Mouse (Mus musculus): ENCODE results near the gene Ccdc34. TPM values are rescaled to one million over a fixed set of nuclear protein-coding genes. Genes with fewer than 3 reads are reported as not detected.

Ccdc34 gene
- total and polyA plus RNA-seq, 3 experiments: 17.2 to 44.6 (median 22.4) TPM

GRCm38 (mm10) chr2:110037221-110037620 lies 19.6 kb downstream of the Ccdc34 start:
- Histone ChIP-seq H3K36me3 (replicated peaks in 1 of 2; ENCODE audit: control insufficient read depth in 1 of 2, insufficient read depth in 1 of 2, low read length in 1 of 2) (peaks cover 10 to 33% of the 10 kb centered on the region in 2 experiments), H3K27ac (ENCODE audit: insufficient read depth, low read depth) (no peak overlapping the region), H3K79me2 (replicated peaks; ENCODE audit: control insufficient read depth, extremely low read depth, insufficient read depth, poor library complexity, severe bottlenecking) (peaks cover 2% of the 10 kb centered on the region; the same call in 1 of the 2 replicates), H3K27me3 (replicated peaks) (no peaks in the 10 kb centered on the region), H3K4me3 (replicated peaks in 1 of 3; ENCODE audit: low read depth in 2 of 3, low read length in 2 of 3, poor library complexity in 1 of 3) (no peak overlapping the region), H3K4me1 (ENCODE audit: control insufficient read depth in 1 of 2, insufficient read depth in 2 of 2) (no peaks in the 10 kb centered on the region), H3K9ac (ENCODE audit: insufficient read depth, low read depth) (no peak overlapping the region), H3K4me2 (ENCODE audit: insufficient read depth, low read depth, poor library complexity, severe bottlenecking) (no peak overlapping the region), H3K9me3 (replicated peaks; ENCODE audit: low read length) (no peaks in the 10 kb centered on the region)
- DNase-seq (ENCODE audit: extremely low read depth): no peak
- TF ChIP-seq RCOR1 (conservative IDR thresholded peaks at IDR 0.05; ENCODE audit: low read depth, low read length) (no peak), CHD1 (IDR thresholded peaks at IDR 0.05; ENCODE audit: low read depth, low read length) (no peak), MEF2A (IDR thresholded peaks at IDR 0.05; ENCODE audit: borderline replicate concordance, low read depth, low read length) (no peak), UBTF (IDR thresholded peaks at IDR 0.05; ENCODE audit: low read depth, low read length) (no peak), JUND (conservative IDR thresholded peaks at IDR 0.05; ENCODE audit: low read depth, low read length) (no peak), USF1 (IDR thresholded peaks at IDR 0.05; ENCODE audit: low read depth, low read length) (no peak), USF2 (conservative IDR thresholded peaks at IDR 0.05; ENCODE audit: low read depth, low read length) (no peak), ETS1 (conservative IDR thresholded peaks at IDR 0.05; ENCODE audit: low read depth, low read length) (no peak), IRF4 (IDR thresholded peaks at IDR 0.05; ENCODE audit: low read depth, low read length) (no peak), PAX5 (IDR thresholded peaks at IDR 0.05; ENCODE audit: low read length) (no peak), ELF1 (IDR thresholded peaks at IDR 0.05; ENCODE audit: low read depth, low read length) (no peak), E2F4 (IDR thresholded peaks at IDR 0.05; ENCODE audit: insufficient replicate concordance, low read depth, low read length) (no peak), SMC3 (IDR thresholded peaks at IDR 0.05; ENCODE audit: low read depth, low read length) (no peak), EP300 (IDR thresholded peaks at IDR 0.05; ENCODE audit: low read length) (no peak), ZC3H11A (IDR thresholded peaks at IDR 0.05; ENCODE audit: low read depth, low read length) (no peak), JUN (IDR thresholded peaks at IDR 0.05; ENCODE audit: insufficient read depth, low read depth, low read length) (no peak), NELFE (IDR thresholded peaks at IDR 0.05; ENCODE audit: low read depth, low read length) (no peak), KAT2A (IDR thresholded peaks at IDR 0.05; ENCODE audit: insufficient replicate concordance, low read length) (no peak), POLR2A (IDR thresholded peaks at IDR 0.05; ENCODE audit: low read depth, low read length) (no peak)
- in situ Hi-C loops (cut with MboI; ENCODE audit: low pct_ligation_motif_present, low pct_unique_long_range_greater_than_20kb, low sequenced_read_pairs): no loop called here
- dilution Hi-C loops (cut with MboI; ENCODE audit: extremely low pct_ligation_motif_present, extremely low pct_unique_long_range_greater_than_20kb, low sequenced_read_pairs): no loop called here

- Histone ChIP-seq H3K79me2 (replicated peaks; ENCODE audit: control insufficient read depth, extremely low read depth, insufficient read depth, poor library complexity, severe bottlenecking) (peaks cover 2% of the 10 kb centered on the region; the same call in 1 of the 2 replicates), H3K27me3 (replicated peaks) (no peaks in the 10 kb centered on the region), H3K9ac (ENCODE audit: insufficient read depth, low read depth) (no peak overlapping the region), H3K4me2 (ENCODE audit: insufficient read depth, low read depth, poor library complexity, severe bottlenecking) (no peak overlapping the region), H3K36me3 (replicated peaks in 1 of 2; ENCODE audit: control insufficient read depth in 1 of 2, insufficient read depth in 1 of 2, low read length in 1 of 2) (peaks cover 10 to 28% of the 10 kb centered on the region in 2 experiments), H3K27ac (ENCODE audit: insufficient read depth, low read depth) (no peak overlapping the region), H3K4me1 (ENCODE audit: control insufficient read depth in 1 of 2, insufficient read depth in 2 of 2) (no peaks in the 10 kb centered on the region), H3K9me3 (replicated peaks; ENCODE audit: low read length) (no peaks in the 10 kb centered on the region), H3K4me3 (replicated peaks in 1 of 3; ENCODE audit: low read depth in 2 of 3, low read length in 2 of 3, poor library complexity in 1 of 3) (no peak overlapping the region)
- in situ Hi-C loops (cut with MboI; ENCODE audit: low pct_ligation_motif_present, low pct_unique_long_range_greater_than_20kb, low sequenced_read_pairs) (no loop called here), dilution Hi-C loops (cut with MboI; ENCODE audit: extremely low pct_ligation_motif_present, extremely low pct_unique_long_range_greater_than_20kb, low sequenced_read_pairs) (no loop called here)
- TF ChIP-seq CHD1 (IDR thresholded peaks at IDR 0.05; ENCODE audit: low read depth, low read length) (no peak), HCFC1 (IDR thresholded peaks at IDR 0.05; ENCODE audit: low read depth, low read length) (no peak), MAX (IDR thresholded peaks at IDR 0.05; ENCODE audit: low read length) (no peak), MAFK (IDR thresholded peaks at IDR 0.05; ENCODE audit: insufficient replicate concordance, low read length) (no peak), ELF1 (IDR thresholded peaks at IDR 0.05; ENCODE audit: low read depth, low read length) (no peak), MEF2A (IDR thresholded peaks at IDR 0.05; ENCODE audit: borderline replicate concordance, low read depth, low read length) (no peak), MAZ (IDR thresholded peaks at IDR 0.05; ENCODE audit: low read depth, low read length) (no peak), EP300 (IDR thresholded peaks at IDR 0.05; ENCODE audit: low read length) (no peak), CTCF (conservative IDR thresholded peaks at IDR 0.05 in 1 of 2, IDR thresholded peaks at IDR 0.05 in 1 of 2; ENCODE audit: low read depth in 2 of 2, low read length in 2 of 2) (no peak), BHLHE40 (IDR thresholded peaks at IDR 0.05; ENCODE audit: low read depth, low read length) (no peak), NELFE (IDR thresholded peaks at IDR 0.05; ENCODE audit: low read depth, low read length) (no peak), ZMIZ1 (IDR thresholded peaks at IDR 0.05; ENCODE audit: low read depth, low read length) (no peak), ZC3H11A (IDR thresholded peaks at IDR 0.05; ENCODE audit: low read depth, low read length) (no peak), SIN3A (IDR thresholded peaks at IDR 0.05; ENCODE audit: low read length) (no peak), JUN (IDR thresholded peaks at IDR 0.05; ENCODE audit: insufficient read depth, low read depth, low read length) (no peak)
- no peak for DNase-seq (ENCODE audit: extremely low read depth)
Observed at GRCm38 (mm10) chr2:110038341-110038740, 20.7 kb downstream of the Ccdc34 start.
